Mouse (Mus musculus) right cerebral cortex, postnatal 4 days (tissue): Measurements from ENCODE around the gene Asb2.

ENCODE experiments used
- DNase-seq: peaks from one replicate; pipeline ENCODE4 v3.0.0-alpha.2; 2022

The Asb2 gene

GRCm38 (mm10) chr12:103360812-103361211 lies 5.0 kb upstream of the Asb2 start:
- DNase-seq = no peak

GRCm38 (mm10) chr12:103358951-103359801 lies 3.4 kb upstream of the Asb2 start:
- no peak for DNase-seq

- no peak for DNase-seq
Measured at GRCm38 (mm10) chr12:103358216-103358615, 2.4 kb upstream of the Asb2 start.

- no peak for DNase-seq
Measured at GRCm38 (mm10) chr12:103356415-103356748, 581 bp upstream of the Asb2 start.

- peak; percentile 27 for DNase-seq
Measured at GRCm38 (mm10) chr12:103353538-103353937, 2.3 kb downstream of the Asb2 start.

GRCm38 (mm10) chr12:103352735-103353134 lies 3.1 kb downstream of the Asb2 start:
- no peak for DNase-seq

- DNase-seq = peak; percentile 89
Measured at GRCm38 (mm10) chr12:103348506-103348905, 7.3 kb downstream of the Asb2 start.

- DNase-seq = no peak
Measured at GRCm38 (mm10) chr12:103347406-103347805, 8.4 kb downstream of the Asb2 start.

- no peak for DNase-seq
Measured at GRCm38 (mm10) chr12:103346945-103347344, 8.9 kb downstream of the Asb2 start.

GRCm38 (mm10) chr12:103344934-103345333 lies 10.9 kb downstream of the Asb2 start:
- DNase-seq = no peak

GRCm38 (mm10) chr12:103343456-103343855 lies 12.3 kb downstream of the Asb2 start:
- DNase-seq = no peak

- DNase-seq = no peak
Measured at GRCm38 (mm10) chr12:103341212-103341611, 14.6 kb downstream of the Asb2 start.

GRCm38 (mm10) chr12:103338162-103338798 lies 17.5 kb downstream of the Asb2 start:
- no peak for DNase-seq

- DNase-seq = no peak
Measured at GRCm38 (mm10) chr12:103336766-103337165, 19.0 kb downstream of the Asb2 start.

GRCm38 (mm10) chr12:103333426-103333825 lies 22.4 kb downstream of the Asb2 start:
- DNase-seq = no peak

GRCm38 (mm10) chr12:103332879-103333278 lies 22.9 kb downstream of the Asb2 start:
- no peak for DNase-seq

- no peak for DNase-seq
Measured at GRCm38 (mm10) chr12:103331491-103331890, 24.3 kb downstream of the Asb2 start.

GRCm38 (mm10) chr12:103328448-103329191 lies 27.2 kb downstream of the Asb2 start:
- DNase-seq = no peak

GRCm38 (mm10) chr12:103327107-103327506 lies 28.7 kb downstream of the Asb2 start:
- no peak for DNase-seq

- DNase-seq = no peak
Measured at GRCm38 (mm10) chr12:103326569-103326968, 29.2 kb downstream of the Asb2 start.

GRCm38 (mm10) chr12:103325156-103325857 lies 30.5 kb downstream of the Asb2 start:
- DNase-seq = peak; percentile 91

GRCm38 (mm10) chr12:103322801-103323200 lies 33.0 kb downstream of the Asb2 start:
- DNase-seq = no peak
